Mouse (Mus musculus): Measurements from ENCODE around the gene Atf6.

Gene Atf6

DNA sequence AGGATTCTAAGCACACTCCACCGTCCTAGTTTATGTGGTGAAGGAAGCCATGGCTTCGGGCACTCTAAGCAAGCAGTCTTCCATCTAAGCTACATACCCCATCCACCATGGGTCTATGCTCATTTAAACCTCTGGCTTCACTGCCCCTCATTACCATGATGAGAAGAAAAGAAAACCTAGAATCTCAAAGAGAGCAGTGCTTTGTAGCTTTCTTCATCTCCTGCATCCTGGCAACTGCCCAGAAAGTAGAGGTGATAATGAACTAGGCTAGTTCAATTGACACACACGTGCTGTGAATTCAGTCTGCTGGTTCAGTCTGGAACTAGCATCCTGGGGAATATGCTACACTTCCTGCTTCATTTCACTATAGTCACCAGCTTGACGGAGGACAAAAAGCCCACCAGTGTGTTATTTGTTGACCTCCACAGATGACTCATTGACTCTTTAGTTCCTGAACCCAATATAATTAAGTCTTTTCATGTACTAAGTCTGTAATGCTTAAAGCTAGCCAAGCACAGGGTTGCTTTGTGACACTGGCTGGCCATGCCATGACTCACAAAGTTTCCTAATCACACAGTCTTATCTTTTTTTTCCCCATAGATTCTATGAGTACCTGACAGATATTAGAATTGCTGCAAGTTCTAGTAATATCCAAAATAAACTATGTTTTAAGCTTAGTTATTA lies 162.5 kb downstream of the Atf6 start:
- no peak for DNase-seq (ENCODE audit: low read depth, low spot score)

DNA sequence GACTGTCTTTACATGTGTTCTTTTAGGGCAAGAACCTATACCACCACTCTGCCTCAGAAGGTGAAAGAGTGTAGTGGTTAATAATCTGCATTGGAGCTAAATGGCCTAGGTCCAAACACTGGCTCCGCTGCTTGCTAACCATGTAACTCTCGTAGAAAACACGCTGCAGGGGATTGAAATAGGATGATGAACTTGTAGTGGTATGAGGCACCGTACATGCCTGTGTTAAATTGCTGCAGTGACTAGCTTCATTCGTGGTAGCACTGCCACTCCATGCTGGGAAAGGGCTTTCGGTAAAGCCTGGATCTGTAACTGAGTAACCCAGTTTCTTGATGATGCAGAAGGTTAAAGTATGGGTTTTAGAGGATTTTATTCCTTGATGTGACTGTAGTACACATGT lies 163.5 kb downstream of the Atf6 start:
- DNase-seq (ENCODE audit: low read depth, low spot score), result no peak

DNA sequence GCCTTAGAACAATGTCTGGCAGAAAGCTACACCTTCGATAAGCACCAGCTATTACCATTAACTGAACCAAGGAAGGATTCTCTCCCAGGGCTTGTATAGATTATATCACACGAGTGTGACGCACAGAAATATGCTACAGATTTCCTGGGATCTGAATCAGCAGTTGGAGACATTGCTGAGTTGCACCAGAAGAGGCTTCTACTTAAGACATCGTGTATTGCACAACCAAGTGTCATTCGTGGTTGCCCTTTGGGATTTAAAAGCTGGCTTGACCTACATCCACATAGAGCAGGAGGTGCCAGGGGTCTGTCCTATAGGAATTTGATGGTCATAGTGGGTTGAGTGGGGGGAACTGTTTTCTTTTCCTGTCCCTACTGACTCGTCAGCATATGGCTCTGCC lies 164.6 kb downstream of the Atf6 start:
- no peak for DNase-seq (ENCODE audit: low read depth, low spot score)

DNA sequence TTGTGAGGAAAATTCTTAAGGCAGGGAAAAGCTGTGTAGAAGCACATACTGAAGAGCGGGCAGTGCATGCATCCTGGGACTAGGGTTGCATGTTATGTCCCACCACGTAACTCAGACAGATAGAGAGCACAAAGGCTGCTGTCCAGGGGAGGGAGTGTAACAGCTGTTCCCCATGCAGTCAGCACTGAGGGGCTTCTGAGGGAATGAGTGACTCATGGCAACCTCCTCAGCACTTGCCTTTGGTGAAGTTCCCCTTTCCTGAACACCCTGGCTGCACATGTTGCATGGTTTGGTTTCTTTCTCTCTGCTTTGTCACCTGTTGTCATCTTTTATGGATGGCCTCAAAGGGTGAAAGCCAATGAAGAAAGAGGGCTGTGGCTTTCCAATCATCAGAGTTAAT lies 165.3 kb downstream of the Atf6 start:
- DNase-seq (ENCODE audit: low read depth, low spot score), result no peak

DNA sequence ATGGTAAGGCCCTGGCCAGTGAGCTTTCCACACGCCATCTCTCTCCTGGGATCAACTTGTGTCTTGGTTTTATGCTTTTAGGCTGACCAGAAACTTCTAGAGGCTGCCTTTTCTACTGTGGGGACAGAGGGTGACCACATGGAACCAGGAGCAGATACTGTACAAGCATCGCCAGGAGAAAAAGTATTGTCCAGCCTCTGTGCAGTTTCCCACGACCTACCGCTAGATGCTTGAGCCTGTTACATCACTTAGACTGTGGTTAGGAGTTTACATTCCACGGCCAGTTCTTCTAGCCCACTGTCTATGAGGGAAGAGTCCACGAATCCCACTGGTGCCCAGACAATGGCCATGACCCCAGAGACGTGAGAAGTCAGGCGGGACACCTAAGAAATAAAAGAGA lies 166.0 kb downstream of the Atf6 start:
- DNase-seq (ENCODE audit: low read depth, low spot score), result no peak

DNA sequence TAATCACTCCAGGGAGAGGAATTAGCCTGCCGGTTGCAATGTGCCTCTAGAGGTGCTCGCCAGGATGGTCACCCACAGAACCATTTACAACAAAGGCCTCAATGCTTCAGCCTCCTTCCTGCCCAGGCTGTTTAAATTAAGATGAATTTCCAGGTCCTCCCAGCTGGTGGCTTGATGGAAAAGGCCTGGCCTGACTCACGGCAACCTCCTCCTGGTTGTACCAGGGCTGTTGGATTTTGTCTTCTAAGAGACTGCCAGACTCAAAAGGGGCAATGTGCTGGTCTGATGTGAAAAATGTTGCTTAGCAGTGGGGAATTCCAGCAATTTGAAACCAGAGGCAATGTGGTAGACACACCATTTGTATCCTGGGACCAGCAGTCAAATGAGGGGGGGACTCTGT lies 166.4 kb downstream of the Atf6 start:
- DNase-seq (ENCODE audit: low read depth, low spot score), result no peak

DNA sequence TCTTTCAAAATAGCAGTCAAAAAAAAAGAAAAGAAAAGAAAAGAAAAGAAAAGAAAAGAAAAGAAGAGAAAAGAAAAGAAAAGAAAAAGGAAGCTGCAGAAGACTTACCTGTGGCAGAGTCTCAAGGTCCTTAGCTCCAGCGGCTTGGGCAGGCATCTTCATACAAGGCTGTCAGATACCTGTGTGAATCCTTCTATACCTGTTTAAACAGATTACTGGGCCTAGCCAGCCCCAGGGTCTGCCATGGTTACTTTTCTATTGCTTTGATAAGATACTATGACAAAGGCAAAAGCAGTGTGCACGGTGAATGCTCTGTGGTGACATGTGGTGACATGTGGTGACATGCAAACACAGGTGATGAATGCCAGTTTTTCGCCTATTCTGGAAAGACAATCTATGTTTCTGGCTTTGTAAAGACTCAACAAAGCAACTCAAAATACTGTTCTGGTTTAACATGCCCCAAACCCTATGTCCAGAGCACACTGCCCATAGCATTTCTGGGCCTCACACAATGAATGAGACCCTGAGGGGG lies 167.0 kb downstream of the Atf6 start:
- no peak for DNase-seq (ENCODE audit: low read depth, low spot score)

DNA sequence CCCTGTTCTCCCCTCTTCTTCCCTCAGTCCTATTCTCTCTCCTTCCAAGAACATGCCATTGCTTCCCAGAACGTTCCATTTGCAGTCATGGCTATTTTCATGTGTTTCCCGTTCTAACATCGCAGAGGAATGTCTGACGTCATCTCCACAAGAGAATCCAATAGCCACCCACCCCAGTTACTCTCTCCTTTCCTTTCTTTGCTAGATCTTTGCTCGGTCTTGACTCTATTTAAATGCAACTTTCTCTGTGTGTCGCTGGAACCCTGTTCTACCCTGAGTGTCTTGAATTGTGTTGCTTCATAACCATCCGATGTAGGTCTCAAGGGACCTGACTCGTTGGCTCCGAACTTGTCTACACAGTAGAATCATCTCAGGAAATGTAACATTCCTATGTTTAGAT lies 168.0 kb downstream of the Atf6 start:
- DNase-seq (ENCODE audit: low read depth, low spot score), result no peak

DNA sequence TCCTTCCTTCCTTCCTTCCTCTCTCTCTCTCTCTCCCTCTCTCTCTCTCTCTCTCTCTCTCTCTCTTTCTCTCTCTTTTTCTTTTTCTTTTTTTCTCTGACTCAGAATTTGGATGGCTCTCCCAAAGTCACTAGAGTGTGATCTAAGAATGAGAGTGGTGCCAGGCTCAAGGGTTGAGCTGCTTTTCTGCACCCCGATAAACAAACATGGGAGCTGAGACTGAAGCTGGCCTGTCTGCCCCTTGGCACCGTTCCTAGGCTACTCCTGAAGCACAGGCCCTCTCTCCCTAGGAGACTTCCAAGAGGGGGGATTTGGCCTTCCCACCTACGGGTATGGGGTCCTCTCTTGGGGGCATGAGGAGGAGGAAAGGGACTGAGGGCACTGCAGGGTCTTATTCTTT lies 168.8 kb downstream of the Atf6 start:
- DNase-seq (ENCODE audit: low read depth, low spot score), result no peak

DNA sequence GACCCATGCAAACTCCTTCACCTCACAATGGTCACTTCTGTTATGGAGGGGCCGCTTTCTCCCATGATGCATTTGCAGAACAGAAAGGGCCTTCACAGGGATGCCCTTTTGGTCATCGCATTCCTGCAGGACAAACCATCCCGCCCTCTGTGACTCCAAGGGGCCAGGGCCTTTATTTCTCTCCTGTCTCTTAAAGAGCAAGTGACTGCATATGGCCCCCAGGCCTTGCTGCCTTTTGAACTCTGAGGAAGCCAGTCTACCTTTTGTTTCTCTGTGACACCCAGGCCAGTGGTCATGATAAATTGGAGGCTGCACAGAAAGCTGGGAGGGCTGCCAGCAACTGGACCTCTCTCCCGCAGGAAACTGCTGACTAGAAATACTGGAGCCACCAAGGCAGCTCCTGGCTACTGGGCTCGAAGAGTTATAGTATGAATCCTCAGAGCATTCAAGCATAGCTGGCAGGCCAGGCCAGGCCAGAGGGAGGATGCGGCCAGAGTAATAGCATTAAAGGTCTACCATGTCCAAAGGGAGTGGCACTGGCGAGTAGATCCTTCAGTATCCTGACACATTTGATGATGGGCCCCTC lies 169.7 kb downstream of the Atf6 start:
- DNase-seq (ENCODE audit: low read depth, low spot score), result no peak

DNA sequence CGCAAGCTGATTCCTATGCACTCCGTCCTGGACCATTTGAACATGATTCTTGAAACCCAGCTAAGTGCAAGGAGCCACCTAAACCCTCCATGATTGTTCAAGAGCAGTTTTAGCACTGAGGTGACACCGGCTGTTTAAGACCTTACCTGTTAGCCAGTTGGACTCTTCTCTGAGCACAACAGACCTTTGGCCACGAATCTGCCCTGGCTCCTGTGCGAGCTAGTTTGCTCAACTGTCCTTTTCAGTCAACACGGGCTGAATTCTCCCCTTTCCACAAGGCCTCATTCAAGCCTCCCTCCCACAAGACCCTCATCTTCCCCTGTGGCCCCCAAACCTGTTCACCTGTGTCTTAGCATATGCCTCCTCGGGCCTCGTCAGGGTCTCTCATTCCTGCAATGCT lies 170.6 kb downstream of the Atf6 start:
- DNase-seq (ENCODE audit: low read depth, low spot score), result no peak

DNA sequence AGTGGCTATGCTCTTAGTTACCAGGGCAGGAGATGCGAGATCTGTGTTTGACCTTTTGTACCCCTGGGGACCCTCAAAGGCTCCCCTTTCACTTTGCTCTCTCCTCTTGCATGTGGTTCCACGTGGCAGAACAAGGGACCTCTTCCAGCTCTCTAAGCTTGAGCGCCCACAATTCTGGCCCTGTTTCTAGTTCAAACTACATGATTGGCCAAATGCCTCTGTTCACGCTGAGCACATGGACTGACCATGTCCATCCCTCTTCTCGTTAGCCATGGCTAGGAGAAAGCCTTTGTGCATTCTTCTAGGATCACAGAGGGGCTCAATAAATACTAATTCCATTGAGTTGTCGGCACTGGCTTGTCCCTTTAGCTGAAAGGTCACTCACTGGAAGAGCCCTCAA lies 172.2 kb downstream of the Atf6 start:
- no peak for DNase-seq (ENCODE audit: low read depth, low spot score)

DNA sequence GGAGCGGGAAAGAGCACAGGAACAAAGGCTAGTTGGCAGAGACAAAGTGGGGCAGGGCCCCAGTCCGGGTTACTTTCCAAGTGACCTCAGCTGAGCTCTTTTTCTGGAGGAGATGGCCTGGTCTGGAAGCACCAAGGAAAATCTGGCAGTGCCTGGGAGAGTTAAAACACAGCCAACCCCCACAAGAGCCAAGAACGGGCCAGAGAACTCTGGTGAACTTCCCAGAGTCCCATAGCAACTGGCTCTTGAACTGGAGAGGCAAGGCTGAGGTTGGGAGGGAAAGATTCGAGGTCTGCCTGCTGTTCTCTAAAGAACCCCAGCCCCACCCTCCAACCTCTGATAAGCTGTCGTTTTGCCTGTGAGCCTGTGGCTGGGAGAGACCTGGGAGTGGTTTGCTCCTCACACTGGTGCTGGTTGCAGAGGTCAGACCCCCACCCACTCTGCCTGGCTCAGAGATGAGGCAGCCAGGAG lies 172.7 kb downstream of the Atf6 start:
- peak; percentile 37 for DNase-seq (ENCODE audit: low read depth, low spot score)

DNA sequence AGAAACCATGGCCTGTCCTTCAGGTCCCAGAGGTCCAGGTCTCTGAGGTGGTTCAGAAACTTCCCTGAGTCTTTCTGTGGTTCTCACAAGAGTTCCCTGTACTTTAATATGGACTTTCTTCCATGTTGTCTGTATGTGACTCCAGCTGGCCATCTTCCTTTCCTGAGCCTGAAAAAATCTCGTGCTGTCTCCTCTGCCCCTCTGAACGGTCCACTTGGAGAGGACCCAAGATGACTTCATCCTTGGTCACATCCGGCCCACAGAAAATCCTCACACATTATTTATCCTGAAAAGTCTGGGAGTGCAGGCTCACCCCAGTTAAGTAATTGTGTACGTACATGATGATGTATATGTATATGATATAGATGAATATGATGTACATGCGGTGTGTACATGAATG lies 176.3 kb downstream of the Atf6 start:
- DNase-seq (ENCODE audit: low read depth, low spot score), result no peak

DNA sequence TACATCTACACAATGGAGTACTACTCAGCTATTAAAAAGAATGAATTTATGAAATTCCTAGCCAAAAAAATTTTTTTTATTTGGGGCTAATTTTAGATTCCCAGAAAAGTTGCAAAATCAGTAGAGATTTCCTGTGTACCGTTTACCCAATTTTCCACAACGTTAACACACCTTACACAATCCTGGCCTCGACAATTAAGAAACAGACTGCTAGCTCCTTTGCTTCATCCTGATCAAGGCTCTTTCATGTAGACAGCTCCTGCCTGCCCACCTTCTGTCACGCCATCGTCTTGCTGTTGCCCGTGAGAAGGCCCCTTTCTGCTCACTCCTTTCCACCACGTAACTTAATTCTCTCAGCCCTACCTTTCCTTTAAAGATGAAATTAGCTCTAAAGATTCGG lies 177.8 kb downstream of the Atf6 start:
- no peak for DNase-seq (ENCODE audit: low read depth, low spot score)

DNA sequence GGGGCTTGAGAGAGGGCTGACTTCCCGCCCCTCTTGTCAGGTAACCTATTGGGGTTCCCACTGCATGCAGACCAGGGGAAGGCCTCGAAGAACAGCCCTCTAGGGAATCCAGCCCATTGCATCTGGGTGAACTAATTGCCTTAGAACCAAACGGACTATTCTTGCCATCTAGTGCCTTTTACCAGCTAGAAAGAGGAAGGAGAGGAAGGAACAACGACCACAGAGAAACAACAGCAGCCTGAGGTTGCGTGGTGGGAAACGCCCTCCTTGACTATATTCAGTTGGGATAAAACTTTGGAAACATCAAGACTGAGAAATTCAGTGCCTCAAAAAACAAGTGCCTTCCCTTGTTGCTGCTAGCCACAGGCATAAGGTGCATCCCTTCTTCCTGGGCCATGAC lies 183.7 kb downstream of the Atf6 start:
- DNase-seq (ENCODE audit: low read depth, low spot score), result no peak

DNA sequence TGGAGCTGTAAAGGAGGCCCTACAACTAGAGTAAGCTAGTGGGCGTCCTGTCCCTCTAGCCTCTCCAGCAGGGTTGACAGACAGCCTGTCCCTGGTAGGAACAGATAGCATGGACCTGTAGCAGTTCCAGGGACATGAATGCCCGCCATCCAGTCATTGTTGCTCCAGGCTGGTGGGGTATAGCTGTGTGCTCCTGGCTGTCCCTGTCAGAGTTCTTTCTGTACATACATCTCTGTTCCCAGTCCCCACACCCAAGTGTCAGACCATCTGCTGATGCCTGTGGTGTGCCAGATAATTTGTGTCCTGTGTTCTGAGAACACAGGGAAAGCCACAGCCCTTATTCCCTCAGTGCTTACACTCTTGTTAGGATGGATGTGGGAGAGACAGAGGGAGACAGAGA lies 187.9 kb downstream of the Atf6 start:
- DNase-seq (ENCODE audit: low read depth, low spot score), result no peak

DNA sequence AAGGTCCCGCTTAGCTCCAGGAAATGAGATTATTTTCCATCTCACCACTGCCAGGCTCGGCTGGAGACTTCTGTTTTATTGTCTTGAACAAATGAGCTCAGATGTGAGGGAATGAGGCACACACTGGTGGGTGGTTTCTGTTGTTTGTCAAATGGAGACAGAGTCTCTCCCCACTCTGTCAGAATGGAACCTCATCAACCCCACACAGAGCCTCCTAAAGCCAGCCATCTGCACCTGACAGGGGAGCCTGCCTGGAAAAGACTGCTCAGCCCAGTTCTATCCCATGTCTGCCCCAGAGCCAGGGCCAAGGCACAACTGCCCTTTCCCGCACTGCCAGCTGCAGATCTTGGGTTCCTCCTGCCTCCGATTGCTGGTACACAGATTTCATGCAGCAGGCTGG lies 188.7 kb downstream of the Atf6 start:
- no peak for DNase-seq (ENCODE audit: low read depth, low spot score)

DNA sequence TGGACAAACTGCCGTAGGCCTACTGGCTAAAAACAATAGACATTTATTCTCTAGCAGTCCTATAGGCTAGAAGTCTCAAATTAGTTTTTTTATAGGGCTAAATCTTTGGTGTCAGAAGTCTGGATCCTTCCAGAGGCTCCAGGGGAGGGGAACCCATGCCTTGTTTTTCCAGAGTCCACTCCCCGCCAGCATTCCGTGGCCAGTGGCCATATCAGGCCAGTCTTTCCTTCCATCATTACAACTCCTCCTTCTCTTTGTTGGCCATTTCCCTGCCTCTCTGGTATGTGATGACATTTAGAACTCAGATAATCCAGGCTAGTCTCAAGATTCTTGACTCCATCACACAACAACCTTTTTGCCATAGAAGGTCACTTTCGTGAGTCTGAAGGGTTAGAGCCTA lies 189.9 kb downstream of the Atf6 start:
- no peak for DNase-seq (ENCODE audit: low read depth, low spot score)

DNA sequence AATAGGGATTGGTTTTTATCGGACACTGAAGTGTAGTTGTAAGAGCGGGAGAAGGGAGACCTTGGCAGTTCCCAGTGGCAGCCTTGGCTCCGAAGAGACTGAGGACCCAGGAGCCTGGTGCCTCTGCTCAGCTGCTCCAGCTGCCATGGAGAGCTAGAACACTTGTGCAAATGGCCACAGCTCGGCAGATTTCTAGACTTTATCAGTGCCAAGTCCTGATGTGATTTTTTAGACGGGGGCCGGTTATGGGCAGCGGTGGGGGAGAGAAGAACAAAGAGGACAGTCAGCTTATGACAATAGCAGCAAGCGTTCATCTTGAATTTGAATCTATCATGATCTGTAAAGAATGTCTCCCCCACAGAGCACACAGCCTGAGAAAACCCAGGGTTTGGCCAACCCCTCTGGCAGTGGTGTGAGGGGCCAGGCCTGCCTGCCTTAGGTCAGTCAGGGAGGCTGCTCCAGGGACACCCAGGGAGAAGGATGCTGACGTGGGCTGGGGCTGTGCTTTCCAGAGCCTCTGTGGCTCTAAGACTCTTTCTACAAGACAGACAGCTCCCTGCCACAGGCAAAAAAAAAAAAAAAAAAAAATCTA lies 193.3 kb downstream of the Atf6 start:
- DNase-seq (ENCODE audit: low read depth, low spot score), result no peak

DNA sequence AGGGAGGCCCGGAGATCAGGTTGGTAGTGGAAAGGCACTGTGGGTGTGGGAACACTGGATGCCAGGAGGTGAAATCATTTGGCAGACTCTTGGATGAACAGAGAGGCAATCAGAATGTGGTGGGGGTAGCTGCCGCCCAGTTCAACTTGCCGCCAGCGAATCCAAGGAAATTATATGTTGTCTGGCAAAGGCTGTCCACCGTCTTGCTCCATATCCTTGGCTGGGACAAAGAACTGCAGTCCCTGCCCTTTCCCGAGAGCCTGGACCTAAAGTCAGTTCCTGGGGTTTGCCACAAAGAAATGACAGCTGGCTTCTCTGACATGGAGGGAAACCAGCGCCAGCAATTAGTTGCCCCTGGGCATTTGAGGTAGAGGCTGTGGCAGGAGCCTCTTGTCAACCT lies 202.4 kb downstream of the Atf6 start:
- DNase-seq (ENCODE audit: low read depth, low spot score), result no peak

DNA sequence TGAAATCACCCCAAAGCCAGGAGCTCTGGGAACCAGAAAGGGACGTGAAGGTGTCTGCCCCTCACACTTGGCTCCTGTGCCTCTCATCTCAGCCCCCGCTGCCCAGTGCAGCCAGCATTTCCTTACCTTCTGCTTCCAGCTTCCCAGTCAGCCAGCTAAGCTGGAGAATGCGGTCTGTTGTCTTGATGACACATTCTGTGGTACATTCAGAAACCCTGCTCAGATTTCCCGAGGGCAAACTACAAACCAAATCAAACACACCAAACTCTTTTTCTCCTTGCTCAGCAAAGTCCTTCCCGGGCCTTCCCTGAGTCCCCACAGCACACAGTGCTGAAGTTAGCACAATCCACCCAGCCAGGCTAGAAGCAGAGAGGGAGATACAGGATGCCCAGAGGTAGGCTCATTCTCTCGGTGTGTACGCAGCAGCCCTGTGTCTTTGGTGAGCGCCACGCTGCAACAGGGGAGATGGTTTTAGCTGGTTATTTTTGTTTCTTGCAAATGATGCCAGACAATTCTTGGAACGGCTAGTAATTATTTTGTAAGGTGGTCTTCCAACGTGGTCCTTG lies 202.9 kb downstream of the Atf6 start:
- DNase-seq (ENCODE audit: low read depth, low spot score), result no peak

DNA sequence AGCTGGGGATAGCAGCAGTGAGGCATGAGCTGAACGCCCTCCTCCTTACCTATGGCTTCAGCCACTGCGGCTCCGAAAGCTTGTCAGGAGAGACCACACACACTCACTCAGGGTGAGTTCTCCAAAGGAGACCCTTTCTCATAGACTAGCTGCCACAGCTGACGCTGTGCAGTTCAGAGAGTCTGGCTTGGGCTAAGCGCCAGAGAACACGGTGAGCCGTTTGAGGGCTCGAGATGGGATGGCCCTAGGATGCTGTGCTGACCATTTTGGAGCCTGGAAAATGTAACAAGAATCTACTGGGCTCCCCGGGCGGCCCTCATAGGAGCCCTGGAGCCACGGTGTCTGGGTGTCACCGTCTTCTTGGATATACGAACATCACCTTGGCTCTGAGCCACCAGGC lies 208.3 kb downstream of the Atf6 start:
- no peak for DNase-seq (ENCODE audit: low read depth, low spot score)

Data from ES-CJ7 (cell line).